Mouse (Mus musculus): ENCODE results near the gene Nod1. TPM values are rescaled to one million over a fixed set of nuclear protein-coding genes. Genes with fewer than 3 reads are reported as not detected.

Nod1 gene
- polyA plus RNA-seq, 1 experiment from 2014 or later, result 6.4 TPM

GRCm38 (mm10) chr6:54917523-54917922 lies 54.9 kb downstream of the Nod1 start:
- no peaks in the 10 kb centered on the region for H3K9me3 ChIP-seq (ENCODE audit: low read length)
- ATAC-seq (ENCODE audit: low FRiP score, low TSS enrichment), result no peak

DNA sequence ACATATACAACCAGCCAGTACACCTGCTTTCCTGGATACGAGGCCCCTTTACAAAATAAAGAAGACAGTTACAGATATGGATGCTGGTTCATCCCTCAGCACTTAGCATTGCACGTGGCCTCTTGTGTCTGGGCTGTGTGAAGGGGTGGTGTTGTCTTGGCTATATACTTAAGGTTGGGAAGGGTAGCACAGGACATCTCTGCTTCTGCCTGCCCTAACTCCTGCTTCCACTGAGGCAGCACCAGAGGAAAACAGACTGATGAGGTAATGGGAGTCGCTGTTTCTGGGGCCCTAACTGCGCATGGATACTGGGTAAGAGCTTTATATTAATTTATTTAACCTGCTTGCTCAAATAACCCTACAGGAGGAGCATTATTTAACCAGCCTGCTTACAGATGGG lies 55.5 kb downstream of the Nod1 start:
- Histone ChIP-seq H3K9me3 (ENCODE audit: low read length) (no peaks in the 10 kb centered on the region), H3K36me3 (ENCODE audit: insufficient read depth, low read length) (no peaks in the 10 kb centered on the region), H3K4me3 (ENCODE audit: low read length) (no peak overlapping the region), H3K4me1 (ENCODE audit: insufficient read depth, low read length) (no peaks in the 10 kb centered on the region), H3K27ac (ENCODE audit: low read length) (no peak overlapping the region), H3K9ac (replicated peaks; ENCODE audit: low read length) (no peak overlapping the region), H3K27me3 (ENCODE audit: insufficient read depth, low read length) (no peaks in the 10 kb centered on the region), H3K4me2 (replicated peaks; ENCODE audit: low read depth, low read length) (no peak overlapping the region)
- ATAC-seq (ENCODE audit: low FRiP score, low TSS enrichment), result no peak
- WGBS, result 75% methylated on average over 4 of the region's 4 CpGs

More at GRCm38 (mm10) chr6:54917523-54917922, 54.9 kb downstream of the Nod1 start:
- H3K4me1 ChIP-seq (ENCODE audit: insufficient read depth, low read length), result no peaks in the 10 kb centered on the region
- H3K27ac ChIP-seq (ENCODE audit: low read length), result no peak overlapping the region
- H3K36me3 ChIP-seq (ENCODE audit: insufficient read depth, low read length), result no peaks in the 10 kb centered on the region
- no peak overlapping the region for H3K9ac ChIP-seq (replicated peaks; ENCODE audit: low read length)
- WGBS, result 39% methylated on average over 4 of the region's 4 CpGs
- no peak overlapping the region for H3K4me3 ChIP-seq (ENCODE audit: low read length)
- no peaks in the 10 kb centered on the region for H3K27me3 ChIP-seq (ENCODE audit: insufficient read depth, low read length)
- H3K4me2 ChIP-seq (replicated peaks; ENCODE audit: low read depth, low read length), result no peak overlapping the region

DNA sequence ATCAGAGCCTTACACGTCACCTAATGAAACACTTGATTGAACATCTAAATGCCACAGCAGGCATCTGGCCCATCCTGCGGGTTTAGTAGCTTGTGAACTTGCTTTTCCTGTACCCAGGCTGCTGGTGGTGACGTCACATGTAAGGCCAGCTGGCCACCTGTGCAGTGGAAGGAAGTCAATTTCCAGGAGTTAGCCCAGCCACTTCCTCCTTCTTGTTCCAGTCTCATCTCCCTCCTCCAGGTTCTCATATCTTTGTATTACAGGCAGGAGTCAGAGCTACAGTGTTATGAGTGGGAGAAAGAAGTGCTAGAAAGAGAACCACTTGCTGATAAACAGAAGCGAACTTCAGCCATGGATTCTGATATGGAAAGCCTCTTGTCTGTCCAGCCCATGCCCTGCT lies 56.2 kb downstream of the Nod1 start:
- Histone ChIP-seq H3K36me3 (ENCODE audit: insufficient read depth, low read length) (no peaks in the 10 kb centered on the region), H3K4me1 (ENCODE audit: insufficient read depth, low read length) (no peaks in the 10 kb centered on the region), H3K27me3 (ENCODE audit: insufficient read depth, low read length) (no peaks in the 10 kb centered on the region), H3K4me3 (ENCODE audit: low read length) (no peak overlapping the region), H3K9ac (replicated peaks; ENCODE audit: low read length) (no peak overlapping the region), H3K9me3 (ENCODE audit: low read length) (no peaks in the 10 kb centered on the region), H3K27ac (ENCODE audit: low read length) (no peak overlapping the region), H3K4me2 (replicated peaks; ENCODE audit: low read depth, low read length) (no peak overlapping the region)
- 57% methylated on average over 4 of the region's 4 CpGs for WGBS
- ATAC-seq (ENCODE audit: low FRiP score, low TSS enrichment), result no peak

DNA sequence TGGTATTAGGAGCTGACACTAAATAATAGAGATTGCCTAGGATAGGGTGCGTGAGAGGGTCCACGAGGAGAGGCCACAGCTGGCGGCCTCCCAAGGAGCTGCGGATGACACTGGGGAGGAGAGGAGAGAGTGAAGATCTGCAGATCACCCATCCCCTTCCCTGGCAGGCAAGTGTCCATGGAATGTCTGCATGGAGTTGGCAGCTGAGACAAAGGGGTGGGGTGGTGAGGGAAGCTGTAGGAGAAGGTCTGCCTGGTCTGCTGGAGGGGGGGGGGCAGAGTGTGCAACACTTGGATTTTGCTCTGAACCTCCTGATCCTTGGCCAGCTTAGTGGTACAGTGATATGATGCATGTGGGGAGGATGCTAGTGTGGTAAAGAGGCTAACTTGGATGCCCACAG lies 57.4 kb downstream of the Nod1 start:
- no peak overlapping the region for H3K9ac ChIP-seq (replicated peaks; ENCODE audit: low read length)
- H3K4me2 ChIP-seq (replicated peaks; ENCODE audit: low read depth, low read length), result no peak overlapping the region
- no peaks in the 10 kb centered on the region for H3K36me3 ChIP-seq (ENCODE audit: insufficient read depth, low read length)
- WGBS, result 95% methylated on average over 4 of the region's 4 CpGs
- H3K4me3 ChIP-seq (ENCODE audit: low read length), result no peak overlapping the region
- no peak overlapping the region for H3K27ac ChIP-seq (ENCODE audit: low read length)
- H3K9me3 ChIP-seq (ENCODE audit: low read length), result no peaks in the 10 kb centered on the region
- no peaks in the 10 kb centered on the region for H3K4me1 ChIP-seq (ENCODE audit: insufficient read depth, low read length)
- ATAC-seq (ENCODE audit: low FRiP score, low TSS enrichment), result no peak
- H3K27me3 ChIP-seq (ENCODE audit: insufficient read depth, low read length), result no peaks in the 10 kb centered on the region

DNA sequence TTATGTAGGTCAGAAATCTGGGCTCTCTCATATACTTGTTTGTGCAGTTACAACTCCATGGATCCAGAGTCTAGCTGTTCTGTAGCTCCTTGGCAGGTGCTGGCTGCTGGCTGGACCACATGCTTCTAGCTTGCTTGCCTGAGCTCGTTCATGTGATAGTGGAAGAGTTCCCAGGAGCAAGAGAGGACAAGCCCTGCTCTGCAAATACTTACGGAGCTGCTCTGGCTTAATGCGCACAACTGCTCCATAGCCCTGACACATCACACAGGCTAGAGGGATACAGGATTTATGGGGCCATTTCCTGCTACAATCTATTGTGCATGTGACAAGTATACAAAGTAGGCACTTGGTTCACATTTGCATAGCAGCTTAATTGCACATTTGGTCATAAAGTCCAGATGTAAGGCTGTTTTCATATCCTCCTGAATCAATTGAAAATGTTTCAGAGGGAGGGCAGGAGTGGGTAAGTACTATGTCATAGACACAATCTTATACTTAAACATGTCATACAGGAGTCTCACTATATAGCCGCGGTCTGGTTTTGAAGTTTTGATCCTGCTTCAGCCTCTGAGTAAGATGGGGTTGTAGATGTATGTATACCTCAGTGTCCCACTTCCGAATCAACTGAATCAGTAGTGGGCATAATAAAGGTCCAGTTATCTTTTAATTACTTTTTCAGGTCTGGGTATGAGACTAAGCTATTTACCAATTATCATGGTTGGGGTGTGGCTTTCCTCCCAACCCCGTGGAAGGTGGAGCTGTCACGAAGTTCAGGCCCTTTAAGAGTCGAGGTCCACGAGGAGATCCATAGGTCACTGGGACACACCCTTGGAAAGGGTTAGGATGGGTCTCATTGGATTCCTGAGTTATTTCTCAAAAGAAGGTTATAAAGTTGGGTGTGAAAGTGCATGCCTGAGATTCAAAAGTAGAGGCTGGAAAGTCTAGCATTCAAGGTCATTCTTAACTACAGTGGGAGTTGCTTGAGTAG lies 66.1 kb downstream of the Nod1 start:
- no peak for ATAC-seq (ENCODE audit: low FRiP score, low TSS enrichment)
- Histone ChIP-seq H3K4me2 (replicated peaks; ENCODE audit: low read depth, low read length) (no peak overlapping the region), H3K4me1 (ENCODE audit: insufficient read depth, low read length) (no peaks in the 10 kb centered on the region), H3K9me3 (ENCODE audit: low read length) (no peaks in the 10 kb centered on the region), H3K9ac (replicated peaks; ENCODE audit: low read length) (no peak overlapping the region), H3K36me3 (ENCODE audit: insufficient read depth, low read length) (no peaks in the 10 kb centered on the region), H3K27ac (ENCODE audit: low read length) (no peak overlapping the region), H3K4me3 (ENCODE audit: low read length) (no peak overlapping the region), H3K27me3 (ENCODE audit: insufficient read depth, low read length) (no peaks in the 10 kb centered on the region)
- WGBS, result 81% methylated on average over 10 of the region's 10 CpGs

GRCm38 (mm10) chr6:54902547-54902946 lies 69.9 kb downstream of the Nod1 start:
- H3K9me3 ChIP-seq (ENCODE audit: low read length), result no peaks in the 10 kb centered on the region
- no peak overlapping the region for H3K27ac ChIP-seq (ENCODE audit: low read length)
- no peaks in the 10 kb centered on the region for H3K36me3 ChIP-seq (ENCODE audit: insufficient read depth, low read length)
- no peak for ATAC-seq (ENCODE audit: low FRiP score, low TSS enrichment)
- no peaks in the 10 kb centered on the region for H3K4me1 ChIP-seq (ENCODE audit: insufficient read depth, low read length)
- no peak overlapping the region for H3K4me2 ChIP-seq (replicated peaks; ENCODE audit: low read depth, low read length)
- H3K27me3 ChIP-seq (ENCODE audit: insufficient read depth, low read length), result no peaks in the 10 kb centered on the region
- H3K9ac ChIP-seq (replicated peaks; ENCODE audit: low read length), result no peak overlapping the region
- WGBS, result 88% methylated on average over 2 of the region's 2 CpGs
- no peak overlapping the region for H3K4me3 ChIP-seq (ENCODE audit: low read length)

DNA sequence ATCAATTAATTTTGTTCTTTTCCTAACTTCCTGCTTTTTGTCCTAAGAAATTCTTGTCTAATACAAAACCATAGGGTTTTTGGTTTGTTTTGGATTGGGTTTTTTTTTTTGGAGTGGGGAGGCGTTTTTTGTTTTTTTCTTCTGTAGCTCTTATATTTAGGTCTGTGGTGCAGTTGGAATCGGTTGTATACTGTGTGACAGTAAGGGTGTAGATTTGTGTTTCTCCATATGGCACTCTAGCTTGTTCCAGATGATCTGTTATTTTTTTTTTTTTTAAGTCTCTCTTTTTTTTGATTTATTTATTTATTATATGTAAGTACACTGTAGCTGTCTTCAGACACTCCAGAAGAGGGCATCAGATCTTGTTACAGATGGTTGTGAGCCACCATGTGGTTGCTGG lies 72.2 kb downstream of the Nod1 start:
- no peak overlapping the region for H3K4me2 ChIP-seq (replicated peaks; ENCODE audit: low read depth, low read length)

GRCm38 (mm10) chr6:54891384-54891783 lies 81.0 kb downstream of the Nod1 start:
- H3K9me3 ChIP-seq (ENCODE audit: low read length), result no peaks in the 10 kb centered on the region
- no peak overlapping the region for H3K27ac ChIP-seq (ENCODE audit: low read length)
- H3K4me2 ChIP-seq (replicated peaks; ENCODE audit: low read depth, low read length), result no peak overlapping the region
- ATAC-seq (ENCODE audit: low FRiP score, low TSS enrichment), result no peak
- H3K36me3 ChIP-seq (ENCODE audit: insufficient read depth, low read length), result no peaks in the 10 kb centered on the region
- H3K4me1 ChIP-seq (ENCODE audit: insufficient read depth, low read length), result 0 out of 2 replicates have a peak, but pooled peaks cover 5% of the 10 kb centered on the region
- no peaks in the 10 kb centered on the region for H3K27me3 ChIP-seq (ENCODE audit: insufficient read depth, low read length)
- no peak overlapping the region for H3K4me3 ChIP-seq (ENCODE audit: low read length)
- no peak overlapping the region for H3K9ac ChIP-seq (replicated peaks; ENCODE audit: low read length)
- 84% methylated on average over 3 of the region's 3 CpGs for WGBS

More for the DNA sequence above, 72.2 kb downstream of the Nod1 start:
- Histone ChIP-seq H3K27ac (ENCODE audit: low read length) (no peak overlapping the region), H3K4me1 (ENCODE audit: insufficient read depth, low read length) (no peaks in the 10 kb centered on the region), H3K9me3 (ENCODE audit: low read length) (no peaks in the 10 kb centered on the region), H3K9ac (replicated peaks; ENCODE audit: low read length) (no peak overlapping the region), H3K27me3 (ENCODE audit: insufficient read depth, low read length) (no peaks in the 10 kb centered on the region), H3K36me3 (ENCODE audit: insufficient read depth, low read length) (no peaks in the 10 kb centered on the region), H3K4me3 (ENCODE audit: low read length) (no peak overlapping the region)
- ATAC-seq (ENCODE audit: low FRiP score, low TSS enrichment), result no peak
- 78% methylated on average over 2 of the region's 2 CpGs for WGBS

DNA sequence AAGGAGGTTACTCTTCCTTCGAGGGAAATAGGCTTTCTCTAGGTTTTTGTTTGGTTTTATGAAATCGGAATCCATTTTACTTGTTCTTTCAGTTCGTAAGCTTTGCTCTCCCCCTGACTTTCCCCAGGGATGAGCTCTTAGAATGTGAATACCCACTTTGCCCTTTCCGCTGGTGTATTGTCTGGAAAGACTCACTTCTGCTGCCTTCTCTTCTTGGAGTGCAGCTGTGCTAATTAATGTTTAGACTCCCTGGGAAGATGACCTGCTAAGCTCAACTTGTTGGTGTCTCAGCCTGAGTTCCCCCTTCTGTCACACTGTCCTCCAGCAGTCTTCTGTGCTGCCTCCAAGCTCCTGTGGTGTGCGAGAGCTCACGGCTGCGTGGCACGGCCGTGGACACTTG lies 82.2 kb downstream of the Nod1 start:
- WGBS, result 89% methylated on average over 9 of the region's 9 CpGs
- 0 out of 2 replicates have a peak, but pooled peaks cover 5% of the 10 kb centered on the region for H3K4me1 ChIP-seq (ENCODE audit: insufficient read depth, low read length)
- no peaks in the 10 kb centered on the region for H3K36me3 ChIP-seq (ENCODE audit: insufficient read depth, low read length)
- no peak for ATAC-seq (ENCODE audit: low FRiP score, low TSS enrichment)
- H3K27me3 ChIP-seq (ENCODE audit: insufficient read depth, low read length), result no peaks in the 10 kb centered on the region
- H3K9me3 ChIP-seq (ENCODE audit: low read length), result no peaks in the 10 kb centered on the region
- H3K9ac ChIP-seq (replicated peaks; ENCODE audit: low read length), result no peak overlapping the region
- H3K4me2 ChIP-seq (replicated peaks; ENCODE audit: low read depth, low read length), result no peak overlapping the region
- no peak overlapping the region for H3K4me3 ChIP-seq (ENCODE audit: low read length)
- H3K27ac ChIP-seq (ENCODE audit: low read length), result no peak overlapping the region

DNA sequence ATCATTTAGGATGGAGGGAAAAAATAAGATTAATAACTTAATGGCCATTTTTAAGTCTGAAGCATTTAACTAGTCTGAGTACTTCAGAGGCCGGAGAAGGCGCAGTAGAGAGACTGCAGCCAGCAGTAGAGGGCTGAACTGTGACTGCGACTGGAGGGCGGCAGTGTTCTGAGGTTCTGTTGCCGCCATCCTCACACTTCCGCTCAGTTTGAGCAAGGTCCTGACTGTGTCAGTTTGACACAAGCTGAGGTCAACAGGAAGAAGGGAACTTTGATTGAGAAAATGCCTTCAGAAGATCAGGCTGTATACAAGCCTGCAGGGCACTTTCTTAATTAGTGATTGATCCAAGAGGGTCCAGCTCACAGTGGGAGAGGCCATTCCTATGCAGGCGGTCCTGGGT lies 86.2 kb downstream of the Nod1 start:
- no peak overlapping the region for H3K4me3 ChIP-seq (ENCODE audit: low read length)
- no peak overlapping the region for H3K4me2 ChIP-seq (replicated peaks; ENCODE audit: low read depth, low read length)
- no peaks in the 10 kb centered on the region for H3K36me3 ChIP-seq (ENCODE audit: insufficient read depth, low read length)
- 0 out of 2 replicates have a peak, but pooled peaks cover 5% of the 10 kb centered on the region for H3K4me1 ChIP-seq (ENCODE audit: insufficient read depth, low read length)
- H3K9ac ChIP-seq (replicated peaks; ENCODE audit: low read length), result no peak overlapping the region
- no peaks in the 10 kb centered on the region for H3K27me3 ChIP-seq (ENCODE audit: insufficient read depth, low read length)
- 75% methylated on average over 7 of the region's 7 CpGs for WGBS
- no peak for ATAC-seq (ENCODE audit: low FRiP score, low TSS enrichment)
- no peaks in the 10 kb centered on the region for H3K9me3 ChIP-seq (ENCODE audit: low read length)
- no peak overlapping the region for H3K27ac ChIP-seq (ENCODE audit: low read length)

All from kidney, embryonic 16.5 days (tissue).